Mouse (Mus musculus) erythroblast, embryonic 14.5 days (primary cell): ENCODE measurements around the gene Hebp1.

Experiments used
- GATA1 ChIP-seq: IDR thresholded peaks from 2 replicates; pipeline ENCODE4 v1.6.1; 2012; ENCODE audit warnings: low read length, inconsistent platforms, mixed read lengths
- TAL1 ChIP-seq: IDR thresholded peaks from 3 replicates; pipeline ENCODE4 v1.6.1; 2012; ENCODE audit warnings: low read length, inconsistent platforms, mixed read lengths

GRCm38 (mm10) chr6:135153719-135154118 is 44.1 kb downstream of the Hebp1 start:
- TF ChIP-seq TAL1 = no peak
- no peak for TF ChIP-seq GATA1
